Mouse (Mus musculus) urinary bladder, adult 18-20 months (tissue): ENCODE data around the gene Gpx6.

Experiments
- DNase-seq, 2 experiments: peaks; one replicate each; pipeline ENCODE4 v3.0.0; 2022; ENCODE audit warnings: low spot score in 2 of 2, mixed read lengths in 2 of 2

Gpx6 gene

GRCm38 (mm10) chr13:21311926-21312325 lies at the start of gene Gpx6:
Gene Gpx6 (plus strand): TSS chr13:21312125.
- DNase-seq = no peak

GRCm38 (mm10) chr13:21262787-21263461 lies 49.0 kb upstream of the Gpx6 start:
- no peak for DNase-seq

- DNase-seq = no peak
Observed at GRCm38 (mm10) chr13:21263910-21264309, 48.0 kb upstream of the Gpx6 start.

GRCm38 (mm10) chr13:21264366-21264765 lies 47.6 kb upstream of the Gpx6 start:
- DNase-seq = no peak

DNA sequence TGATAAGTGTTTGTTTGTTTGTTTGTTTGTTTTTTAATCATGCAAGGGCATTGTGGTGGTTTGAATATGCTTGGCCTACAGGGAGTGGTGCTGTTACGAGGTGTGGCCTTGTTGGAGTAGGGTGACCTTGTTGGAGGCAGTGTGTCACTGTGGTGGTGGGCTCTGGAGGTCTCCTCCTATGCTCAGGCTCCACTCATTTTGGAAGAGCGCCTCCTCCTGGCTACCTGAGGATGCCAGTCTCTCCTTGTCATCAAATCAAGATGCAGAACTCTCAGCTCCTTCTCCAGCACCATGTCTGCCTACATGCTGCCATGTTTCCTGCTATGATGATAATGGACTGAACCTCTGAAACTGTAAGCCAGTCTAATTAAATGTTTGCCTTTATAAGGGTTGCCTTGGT lies 46.2 kb upstream of the Gpx6 start:
- DNase-seq = no peak

DNA sequence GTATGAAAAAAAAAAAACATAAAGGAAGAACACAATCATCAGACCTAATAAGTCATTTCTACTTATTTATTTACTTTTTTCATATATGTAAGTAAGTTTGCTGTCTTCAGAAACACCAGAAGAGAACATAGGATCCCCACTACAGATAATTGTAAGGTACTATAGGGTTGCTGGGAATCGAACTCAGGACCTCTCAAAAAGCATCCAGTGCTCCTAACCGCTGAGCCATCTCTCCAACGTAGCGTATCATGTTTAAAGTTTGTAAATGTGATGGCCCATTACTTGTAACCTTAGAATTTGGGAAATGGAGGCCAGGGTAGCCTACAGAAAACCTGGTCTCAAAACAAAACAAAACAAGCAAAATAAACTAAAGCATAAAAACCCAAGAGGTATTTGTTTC lies 44.4 kb upstream of the Gpx6 start:
- DNase-seq = no peak

GRCm38 (mm10) chr13:21268262-21268661 lies 43.7 kb upstream of the Gpx6 start:
- no peak for DNase-seq

DNA sequence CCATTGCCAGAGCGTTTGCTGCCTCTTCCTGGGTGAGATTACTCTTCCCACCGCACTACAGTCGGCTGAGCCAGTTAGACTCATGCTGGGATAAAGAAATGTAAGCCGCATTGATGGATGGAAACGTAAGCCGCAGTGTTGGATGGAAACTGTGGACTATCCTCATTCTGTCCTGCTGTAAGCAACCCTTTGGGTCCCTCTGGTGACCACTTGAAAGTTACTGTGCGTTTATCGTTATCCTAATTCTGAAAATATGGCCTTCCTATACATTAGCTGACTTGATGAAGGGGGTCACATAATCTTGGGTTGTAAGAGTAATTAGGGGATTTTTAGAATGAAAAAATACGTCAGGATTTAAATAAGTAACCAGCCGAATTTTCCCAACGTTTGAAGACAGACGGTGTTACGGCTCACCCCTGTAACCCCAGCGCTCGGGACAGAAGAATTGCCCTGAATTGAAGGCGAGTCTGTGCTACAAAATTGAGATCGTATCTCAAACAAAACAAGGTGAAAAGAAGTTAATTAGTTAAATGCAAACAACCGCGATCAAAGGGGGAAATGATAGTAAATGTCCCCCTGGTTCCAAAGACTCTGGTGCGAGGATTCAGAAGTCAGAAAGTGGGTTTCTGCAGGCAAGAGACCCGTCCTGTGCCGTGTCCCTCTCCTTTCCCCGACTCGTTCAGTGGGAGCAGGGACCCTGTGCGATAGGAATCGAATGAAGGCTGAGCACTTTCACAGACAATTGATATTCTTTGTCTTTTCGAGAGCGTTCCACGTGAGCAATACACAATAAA lies 36.7 kb upstream of the Gpx6 start:
- DNase-seq = no peak

DNA sequence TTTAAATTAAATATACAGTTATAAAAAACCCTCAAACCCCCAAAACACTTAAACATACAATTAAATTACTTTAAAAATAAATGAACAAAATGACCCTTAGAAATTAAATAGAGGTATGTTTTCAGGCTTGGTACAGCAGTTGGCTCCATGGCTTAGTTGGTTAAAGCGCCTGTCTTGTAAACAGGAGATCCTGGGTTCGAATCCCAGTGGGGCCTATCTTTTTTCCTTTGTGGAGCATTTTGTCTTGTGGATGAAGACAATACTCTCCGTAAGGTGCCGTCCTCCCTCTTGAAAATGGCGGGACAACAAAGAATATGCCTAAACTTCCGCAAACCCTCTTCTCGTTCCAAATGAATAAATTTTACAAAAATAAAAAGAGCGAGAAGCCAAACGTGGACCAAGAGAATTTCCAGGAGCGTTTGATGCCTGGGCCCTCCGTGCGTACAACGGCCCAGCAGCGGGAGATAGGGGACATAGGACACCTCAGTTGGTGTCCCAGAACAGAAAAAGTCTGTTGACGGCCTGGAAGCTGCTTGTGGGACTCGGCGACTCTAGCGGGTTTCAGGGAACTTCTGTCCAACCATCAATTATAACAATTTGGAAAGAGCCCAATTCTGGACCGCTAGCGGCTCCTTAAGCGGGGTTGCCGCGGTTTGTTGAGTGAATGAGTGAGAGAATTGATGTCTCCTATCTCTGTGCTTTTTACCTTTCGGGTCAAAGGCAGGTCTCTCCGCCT lies 35.9 kb upstream of the Gpx6 start:
- DNase-seq = peak in 1 of 2 experiments; percentile 34

- no peak for DNase-seq
Observed at GRCm38 (mm10) chr13:21276551-21276950, 35.4 kb upstream of the Gpx6 start.

- no peak for DNase-seq
Observed at GRCm38 (mm10) chr13:21279076-21279475, 32.8 kb upstream of the Gpx6 start.

DNA sequence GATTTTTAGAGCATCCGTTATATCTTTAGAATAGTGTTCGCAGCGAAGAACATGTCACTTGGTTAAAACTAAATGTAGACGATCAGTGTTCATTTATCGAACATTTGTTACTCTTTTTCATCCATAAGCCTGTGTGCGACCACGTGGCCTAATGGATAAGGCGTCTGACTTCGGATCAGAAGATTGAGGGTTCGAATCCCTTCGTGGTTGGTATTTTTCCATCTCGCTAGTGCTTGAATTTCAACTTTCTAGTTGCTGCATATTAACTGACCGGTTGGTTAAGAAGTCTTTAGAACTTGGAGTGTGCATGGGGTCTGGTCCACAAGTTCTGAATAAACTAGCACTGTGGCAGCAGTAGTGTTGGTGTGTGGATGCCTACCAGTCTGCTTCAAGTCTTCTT lies 32.4 kb upstream of the Gpx6 start:
- peak; percentile 60 to 73 for DNase-seq

GRCm38 (mm10) chr13:21292631-21293030 lies 19.3 kb upstream of the Gpx6 start, which contains the start of gene Gpx5:
Gene Gpx5 (minus strand): TSS chr13:21292731.
- DNase-seq = no peak

DNA sequence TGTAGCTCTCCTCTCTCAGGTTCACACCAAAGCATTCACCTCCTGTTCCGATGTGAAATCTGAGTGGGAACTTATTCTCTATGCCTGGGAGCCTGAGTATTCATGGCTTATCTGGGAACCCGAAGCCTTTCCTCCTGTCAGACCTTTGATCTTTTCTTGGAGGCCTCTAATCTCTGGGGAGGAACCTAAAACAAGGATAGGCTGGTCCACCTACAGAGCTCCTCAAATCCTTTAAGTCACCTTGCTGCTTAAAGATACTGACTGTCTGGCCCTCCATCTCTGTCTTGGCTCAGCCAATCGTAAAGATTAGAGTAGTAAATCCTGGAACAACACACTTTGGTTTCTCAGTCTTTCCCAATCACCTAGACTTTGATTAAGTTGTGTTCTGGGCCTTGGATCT lies 13.4 kb upstream of the Gpx6 start:
- DNase-seq = no peak

GRCm38 (mm10) chr13:21304483-21305066 lies 7.3 kb upstream of the Gpx6 start:
- no peak for DNase-seq

- DNase-seq = no peak
Observed at GRCm38 (mm10) chr13:21309788-21310187, 2.1 kb upstream of the Gpx6 start.

DNA sequence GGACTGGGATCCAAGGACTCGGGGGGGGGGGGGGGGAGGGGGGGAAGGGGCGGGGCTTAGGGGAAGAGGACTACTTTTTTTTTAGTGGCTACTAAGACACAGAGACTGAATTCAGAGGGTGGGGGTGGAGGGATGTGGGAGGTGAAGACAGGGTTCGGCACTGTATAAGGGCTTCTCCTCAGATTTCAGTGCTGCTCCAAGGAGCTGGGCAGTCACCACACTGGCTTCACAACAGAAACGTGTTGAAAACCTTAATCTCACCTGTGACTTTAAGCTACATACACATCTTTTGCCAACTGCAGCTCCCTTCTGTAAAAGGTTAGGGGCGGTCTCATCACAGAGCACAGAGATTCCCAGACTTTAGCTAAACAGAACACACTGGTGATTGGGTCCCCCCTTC lies 929 bp downstream of the Gpx6 start:
- no peak for DNase-seq

DNA sequence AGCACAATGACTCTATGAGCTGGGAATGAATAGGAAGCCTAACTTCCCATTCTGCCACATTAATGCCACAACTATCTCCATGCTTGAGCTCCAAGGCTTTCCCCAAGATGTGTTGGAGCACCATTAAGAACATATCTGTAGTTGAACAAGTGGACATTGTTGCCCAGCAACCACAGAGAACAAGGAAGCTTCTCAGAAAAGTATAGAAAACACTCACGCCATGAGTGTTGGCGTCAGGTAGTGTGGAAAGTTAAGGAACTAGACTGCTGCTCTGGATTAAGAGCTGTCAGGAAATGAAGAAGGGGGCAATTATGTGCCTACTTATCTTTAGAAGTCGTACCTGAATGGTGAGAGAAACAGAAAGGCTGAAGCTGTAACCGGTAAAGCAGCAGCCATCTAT lies 2.0 kb downstream of the Gpx6 start:
- no peak for DNase-seq

- DNase-seq = no peak
Observed at GRCm38 (mm10) chr13:21320262-21320661, 8.3 kb downstream of the Gpx6 start.

DNA sequence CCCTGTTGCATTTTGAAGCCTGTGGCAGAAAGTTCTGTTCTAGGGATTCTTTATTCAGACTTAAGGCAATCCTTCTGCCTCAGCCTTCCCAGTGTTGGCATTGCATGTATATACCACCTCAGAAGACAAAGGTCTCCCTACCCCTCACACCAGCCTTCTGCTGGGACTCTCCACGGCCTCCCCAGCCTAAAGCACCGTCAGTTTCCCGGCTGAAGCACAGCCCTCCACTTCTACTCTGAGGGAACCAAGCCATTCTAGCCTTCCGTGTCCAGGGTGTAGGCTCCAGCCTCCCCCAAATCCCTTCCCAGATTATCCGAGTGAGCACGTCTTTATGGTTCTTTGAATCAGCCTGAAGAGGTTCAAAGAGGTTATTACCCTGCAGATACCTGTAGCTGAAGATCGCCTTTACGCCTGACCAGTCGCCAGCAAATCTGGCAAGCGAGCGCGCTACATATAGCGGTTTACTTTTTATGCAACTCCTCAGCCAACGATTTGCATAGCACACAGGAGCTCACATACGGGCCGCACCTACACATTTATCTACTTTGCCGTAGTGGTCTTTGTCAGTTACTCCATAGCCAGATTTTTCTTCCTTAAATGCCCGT lies 10.1 kb downstream of the Gpx6 start:
- no peak for DNase-seq

DNA sequence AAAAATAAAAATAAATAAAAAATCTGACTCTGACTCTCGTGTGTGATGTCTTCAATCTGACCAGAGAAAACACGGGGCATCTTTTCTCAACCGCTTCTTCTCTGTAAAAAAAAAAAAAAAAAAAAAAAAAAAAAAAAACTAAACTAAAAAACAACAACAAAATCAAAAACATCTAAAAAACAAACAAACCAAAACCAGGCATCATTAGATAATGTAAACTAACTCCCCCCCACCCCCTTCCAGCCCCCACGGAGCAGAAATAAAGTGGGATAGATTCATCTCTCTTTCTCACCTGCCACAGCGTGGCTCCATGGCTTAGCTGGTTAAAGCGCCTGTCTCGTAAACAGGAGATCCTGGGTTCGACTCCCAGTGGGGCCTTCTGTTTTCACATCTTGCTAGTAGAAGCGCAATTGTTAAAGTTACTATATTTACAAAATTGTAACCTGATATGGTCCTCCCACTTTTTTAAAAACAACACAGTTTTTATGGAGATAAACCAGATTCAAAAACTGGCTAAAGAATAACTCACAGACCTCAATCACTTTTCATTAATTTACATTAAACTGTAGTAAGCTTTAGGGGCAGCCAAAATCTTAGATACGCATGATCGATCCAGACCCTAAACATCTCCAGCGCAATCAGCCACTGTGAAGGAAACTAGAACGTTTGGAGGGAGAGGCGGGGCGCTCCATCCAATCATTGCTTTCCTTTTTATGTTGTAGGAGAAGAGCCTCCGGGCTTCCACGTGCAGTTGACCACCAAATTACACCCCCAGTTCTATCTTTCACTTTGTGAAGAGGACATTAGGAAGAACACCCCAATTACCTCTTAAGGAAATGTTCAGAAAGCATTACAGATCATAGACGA lies 10.8 kb downstream of the Gpx6 start:
- no peak for DNase-seq
